Mouse (Mus musculus) liver, adult 2 months (tissue): Measurements from ENCODE around the gene Lrrc8b. TPM values are rescaled to one million over a fixed set of nuclear protein-coding genes. Genes with fewer than 3 reads are reported as not detected.

Source experiments
- DNase-seq: peaks from one replicate; pipeline ENCODE4 v3.0.0-alpha.2; 2011; ENCODE audit warnings: low read depth, low spot score; ENCODE audit errors: extremely low read depth
- H3K27ac ChIP-seq: fragments of 200-500 bp; replicated peaks from 2 replicates; pipeline ENCODE4 v1.5.1; 2012; ENCODE audit warnings: low read depth, mild to moderate bottlenecking, control low read depth, inconsistent platforms, low read length; ENCODE audit not compliant: insufficient read depth
- H3K27me3 ChIP-seq: fragments of 200-500 bp; 2 replicates; pipeline ENCODE4 v1.6.1; 2012; ENCODE audit warnings: mild to moderate bottlenecking, moderate library complexity, low read length, inconsistent platforms; ENCODE audit not compliant: control insufficient read depth, insufficient read depth
- H3K36me3 ChIP-seq: fragments of 200-500 bp; 2 replicates; pipeline ENCODE4 v1.6.1; 2012; ENCODE audit warnings: low read length, inconsistent platforms; ENCODE audit not compliant: control insufficient read depth, insufficient read depth
- H3K4me1 ChIP-seq: fragments of 200-500 bp; 2 replicates; pipeline ENCODE4 v1.6.1; 2011; ENCODE audit warnings: low read length; ENCODE audit not compliant: control insufficient read depth, insufficient read depth
- H3K4me3 ChIP-seq: fragments of 200-500 bp; 2 replicates; pipeline ENCODE4 v1.5.1; 2011; ENCODE audit warnings: low read depth, mild to moderate bottlenecking, control low read depth, low read length, moderate library complexity; ENCODE audit not compliant: insufficient read depth
- H3K79me2 ChIP-seq: fragments of 200-500 bp; 2 replicates; pipeline ENCODE4 v1.6.1; 2012; ENCODE audit warnings: inconsistent platforms, mild to moderate bottlenecking, low read length, moderate library complexity; ENCODE audit not compliant: control insufficient read depth, insufficient read depth
- H3K9ac ChIP-seq: fragments of 200-500 bp; 2 replicates; pipeline ENCODE4 v1.6.1; 2012; ENCODE audit warnings: low read depth, mild to moderate bottlenecking, control low read depth, inconsistent platforms, low read length
- CTCF ChIP-seq: fragments of 200-500 bp; IDR thresholded peaks from 2 replicates; pipeline ENCODE4 v1.5.1; 2011; ENCODE audit warnings: low read depth, low read length, control low read depth
- POLR2A ChIP-seq: fragments of 200-500 bp; IDR thresholded peaks from 2 replicates; pipeline ENCODE4 v1.6.1; 2011; ENCODE audit warnings: low read length, control low read depth; ENCODE audit not compliant: insufficient read depth; ENCODE audit errors: extremely low read depth
- WGBS: fragments of 180-500 bp; shearing (Covaris S2); methylation state at CpG from one replicate; pipeline ENCODE4 v1.1.7; 2018; 5-methylcytosine and 5-hydroxymethylcytosine counted together
- polyA plus RNA-seq: library from polyadenylated mRNA; depleted of rRNA; stranded (reverse); fragments of >200 nt; gene quantifications from 2 replicates; pipeline ENCODE4 v1.2.3, GENCODE M21; 2012
- total RNA-seq: library from RNA; depleted of rRNA; stranded (reverse); fragments of >200 nt; gene quantifications from 2 replicates; pipeline ENCODE4 v1.2.3, GENCODE M21; 2014

The Lrrc8b gene
- total and polyA plus RNA-seq, 2 experiments: 0.42 to 0.65 TPM

- no peak for DNase-seq
- H3K27ac ChIP-seq: no peak overlapping the region
- no peaks in the 10 kb centered on the region for H3K4me1 ChIP-seq
- TF ChIP-seq CTCF (no peak), POLR2A (no peak)
- no peaks in the 10 kb centered on the region for H3K36me3 ChIP-seq
- H3K79me2 ChIP-seq: no peaks in the 10 kb centered on the region
- no peak overlapping the region for H3K4me3 ChIP-seq
- H3K27me3 ChIP-seq: no peaks in the 10 kb centered on the region
- 96% methylated on average over 6 of the region's 6 CpGs for WGBS
- H3K9ac ChIP-seq: no peak overlapping the region
Observed at GRCm38 (mm10) chr5:105508813-105509212, 93.2 kb downstream of the Lrrc8b start.

GRCm38 (mm10) chr5:105512297-105512696 is 96.7 kb downstream of the Lrrc8b start:
- Histone ChIP-seq H3K27me3 (no peaks in the 10 kb centered on the region; the same call in 1 of the 2 replicates), H3K4me3 (no peak overlapping the region), H3K36me3 (no peaks in the 10 kb centered on the region), H3K4me1 (no peaks in the 10 kb centered on the region), H3K9ac (no peak overlapping the region), H3K79me2 (no peaks in the 10 kb centered on the region), H3K27ac (no peak overlapping the region)
- DNase-seq: no peak
- WGBS: 71% methylated on average over 4 of the region's 4 CpGs
- TF ChIP-seq POLR2A (no peak), CTCF (no peak)

GRCm38 (mm10) chr5:105515532-105515931 is 100.0 kb downstream of the Lrrc8b start:
- Histone ChIP-seq H3K4me3 (no peak overlapping the region), H3K4me1 (peaks cover 2% of the 10 kb centered on the region), H3K27me3 (peaks cover 3% of the 10 kb centered on the region), H3K9ac (no peak overlapping the region), H3K27ac (no peak overlapping the region), H3K36me3 (no peaks in the 10 kb centered on the region), H3K79me2 (no peaks in the 10 kb centered on the region)
- TF ChIP-seq POLR2A (no peak), CTCF (no peak)
- WGBS: 77% methylated on average over 6 of the region's 6 CpGs
- DNase-seq: no peak

- H3K79me2 ChIP-seq: no peaks in the 10 kb centered on the region
- TF ChIP-seq CTCF (no peak), POLR2A (no peak)
- no peak overlapping the region for H3K4me3 ChIP-seq
- 78% methylated on average over 3 of the region's 3 CpGs for WGBS
- no peak overlapping the region for H3K9ac ChIP-seq
- H3K36me3 ChIP-seq: no peaks in the 10 kb centered on the region
- no peak for DNase-seq
- peaks cover 3% of the 10 kb centered on the region for H3K27me3 ChIP-seq
- H3K27ac ChIP-seq: no peak overlapping the region
- peaks cover 2% of the 10 kb centered on the region for H3K4me1 ChIP-seq
Observed at GRCm38 (mm10) chr5:105516290-105516689, 100.7 kb downstream of the Lrrc8b start.

- H3K79me2 ChIP-seq: no peaks in the 10 kb centered on the region
- no peak for DNase-seq
- H3K36me3 ChIP-seq: no peaks in the 10 kb centered on the region
- H3K27ac ChIP-seq: no peak overlapping the region
- H3K4me1 ChIP-seq: peaks cover 2% of the 10 kb centered on the region
- TF ChIP-seq CTCF: no peak
- TF ChIP-seq POLR2A: no peak
- H3K9ac ChIP-seq: no peak overlapping the region
- H3K4me3 ChIP-seq: no peak overlapping the region
- peaks cover 3% of the 10 kb centered on the region for H3K27me3 ChIP-seq
- WGBS: 28% methylated on average over 7 of the region's 7 CpGs
Observed at GRCm38 (mm10) chr5:105517992-105518625, 102.5 kb downstream of the Lrrc8b start.

- H3K36me3 ChIP-seq: no peaks in the 10 kb centered on the region
- 4% methylated on average over 16 of the region's 16 CpGs for WGBS
- H3K4me3 ChIP-seq: peak overlapping the region; percentile 95
- TF ChIP-seq POLR2A (no peak), CTCF (no peak)
- H3K4me1 ChIP-seq: peaks cover 2% of the 10 kb centered on the region
- peak overlapping the region; percentile 80 for H3K9ac ChIP-seq
- peaks cover 3% of the 10 kb centered on the region for H3K27me3 ChIP-seq
- peak overlapping the region; percentile 69 for H3K27ac ChIP-seq
- DNase-seq: no peak
- no peaks in the 10 kb centered on the region for H3K79me2 ChIP-seq
Observed at GRCm38 (mm10) chr5:105518626-105519095, 103.1 kb downstream of the Lrrc8b start.
